Mouse (Mus musculus) cerebellum, adult 2 months (tissue): ENCODE measurements at regions not wholly inside any gene's neighbourhood (a gene's known extent, or its start where the extent isn't known, plus 50 kb on each side); places are given as distances from the start of the nearest gene placed in this dataset.

Experiments used
- CTCF ChIP-seq: fragments of 200-500 bp; IDR thresholded peaks from 2 replicates; pipeline ENCODE4 v1.5.1; 2011; ENCODE audit warnings: low read depth, mild to moderate bottlenecking, control low read depth, low read length, moderate library complexity, borderline replicate concordance; ENCODE audit not compliant: insufficient read depth
- POLR2A ChIP-seq: fragments of 200-500 bp; IDR thresholded peaks from 2 replicates; pipeline ENCODE4 v1.6.1; 2011; ENCODE audit warnings: low read length, control low read depth, borderline replicate concordance; ENCODE audit not compliant: insufficient read depth

- no peak for TF ChIP-seq CTCF
- no peak for TF ChIP-seq POLR2A
Measured at GRCm38 (mm10) chr5:118939336-118940039, 379.0 kb downstream of the Med13l start.
